Mouse (Mus musculus): ENCODE data around the gene Smpdl3b.

- TF ChIP-seq NELFE (IDR thresholded peaks at IDR 0.05; ENCODE audit: low read depth, low read length) = no peak
- TF ChIP-seq POLR2A (IDR thresholded peaks at IDR 0.05; ENCODE audit: low read depth, low read length) = no peak
- TF ChIP-seq E2F4 (IDR thresholded peaks at IDR 0.05; ENCODE audit: insufficient replicate concordance, low read depth, low read length) = no peak
- no peak for TF ChIP-seq CTCF (conservative IDR thresholded peaks at IDR 0.05 in 1 of 2, IDR thresholded peaks at IDR 0.05 in 1 of 2; ENCODE audit: low read depth in 2 of 2, low read length in 2 of 2)
- TF ChIP-seq MEF2A (IDR thresholded peaks at IDR 0.05; ENCODE audit: borderline replicate concordance, low read depth, low read length) = no peak
- no peak for TF ChIP-seq MAFK (IDR thresholded peaks at IDR 0.05; ENCODE audit: insufficient replicate concordance, low read length)
- no peak for TF ChIP-seq JUND (conservative IDR thresholded peaks at IDR 0.05; ENCODE audit: low read depth, low read length)
- no peak for TF ChIP-seq USF1 (IDR thresholded peaks at IDR 0.05; ENCODE audit: low read depth, low read length)
- TF ChIP-seq ZNF384 (IDR thresholded peaks at IDR 0.05; ENCODE audit: low read depth, low read length) = no peak
- no peak for TF ChIP-seq SMC3 (IDR thresholded peaks at IDR 0.05; ENCODE audit: low read depth, low read length)
- no peak for TF ChIP-seq TCF12 (IDR thresholded peaks at IDR 0.05; ENCODE audit: low read depth, low read length)
These were observed 43.9 kb downstream of the Smpdl3b start for GRCm38 (mm10) chr4:132713181-132713580.

All from CH12.LX (cell line).